Mouse (Mus musculus) cerebellum, postnatal 14 days (tissue): ENCODE results near the gene Siglec1.
"Not testable (repeated sequence)": the region's sequence is repeated elsewhere in the genome, so short reads cannot be mapped to it uniquely, and the experiment has no call there.

ENCODE experiments used
- DNase-seq, 2 experiments: peaks; one replicate each; pipeline ENCODE4 v3.0.0; 2021; ENCODE audit warnings: mixed read lengths in 2 of 2

The Siglec1 gene

GRCm38 (mm10) chr2:131086667-131087390 is at the start of gene Siglec1:
Gene Siglec1 (minus strand): TSS chr2:131086765.
- no peak for DNase-seq

- no peak for DNase-seq
Measured at GRCm38 (mm10) chr2:131135521-131136139, 49.1 kb upstream of the Siglec1 start.

- DNase-seq = no peak
Measured at GRCm38 (mm10) chr2:131134826-131135400, 48.3 kb upstream of the Siglec1 start.

DNA sequence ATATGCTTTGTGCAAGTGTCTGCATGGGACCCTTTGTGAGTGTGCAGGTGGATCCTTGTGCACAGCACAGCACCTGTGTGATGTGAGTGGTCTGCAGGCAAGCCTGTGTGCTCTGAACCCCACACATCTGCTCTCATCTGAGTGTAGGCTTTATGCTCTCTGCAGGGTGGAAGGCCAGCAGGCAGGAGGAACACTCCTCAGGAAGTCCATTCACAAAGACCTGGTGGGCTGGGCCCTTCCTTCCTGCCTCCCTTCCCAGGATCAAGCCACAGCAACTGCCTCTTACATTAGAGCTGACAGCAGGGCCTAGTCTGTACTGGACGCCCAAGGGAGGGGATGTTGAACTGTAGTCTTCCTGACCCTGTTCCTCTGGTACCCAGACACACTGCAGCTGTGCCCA is 47.8 kb upstream of the Siglec1 start:
- DNase-seq = no peak

- DNase-seq = no peak
Measured at GRCm38 (mm10) chr2:131132930-131133547, 46.5 kb upstream of the Siglec1 start, which contains the start of gene Gm11037. Gene Gm11037 (plus strand): TSS chr2:131133497.

DNA sequence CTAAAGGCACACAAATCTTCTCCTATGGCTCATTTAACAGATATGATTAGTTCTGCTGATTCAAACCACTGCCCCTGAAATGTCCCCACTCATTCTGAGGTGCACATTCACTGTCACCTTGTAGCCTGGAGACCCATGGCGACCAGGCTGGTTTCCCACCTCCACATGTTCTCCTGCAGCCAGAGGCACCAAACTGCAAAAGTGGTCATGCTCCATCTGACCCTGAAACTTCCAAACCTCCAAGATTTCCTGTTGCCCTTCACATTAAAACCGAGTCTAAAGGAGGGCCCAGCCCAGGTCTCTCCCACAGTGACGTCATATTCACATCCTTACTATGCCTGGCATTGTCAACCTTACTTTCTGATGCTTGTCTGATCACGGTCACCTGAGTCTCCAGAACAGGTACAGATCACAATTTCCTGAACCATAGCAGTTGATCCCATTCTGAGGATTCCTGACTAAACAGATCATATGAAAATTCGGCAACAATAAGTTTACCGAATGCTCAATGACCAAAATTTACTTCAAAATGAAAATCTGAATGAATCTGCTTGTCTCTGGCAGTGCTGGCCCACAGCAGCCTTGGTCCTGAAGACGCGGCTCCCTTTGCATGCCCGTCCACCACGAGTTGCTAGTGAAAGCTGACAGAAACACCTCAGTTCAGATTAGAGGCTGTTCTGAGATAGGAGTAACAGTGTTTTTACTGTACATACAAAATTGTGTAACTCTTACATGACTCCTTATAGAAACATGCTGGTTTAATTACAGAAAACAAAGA is 45.7 kb upstream of the Siglec1 start:
- DNase-seq = no peak

- DNase-seq = no peak
Measured at GRCm38 (mm10) chr2:131130849-131131248, 44.3 kb upstream of the Siglec1 start.

DNA sequence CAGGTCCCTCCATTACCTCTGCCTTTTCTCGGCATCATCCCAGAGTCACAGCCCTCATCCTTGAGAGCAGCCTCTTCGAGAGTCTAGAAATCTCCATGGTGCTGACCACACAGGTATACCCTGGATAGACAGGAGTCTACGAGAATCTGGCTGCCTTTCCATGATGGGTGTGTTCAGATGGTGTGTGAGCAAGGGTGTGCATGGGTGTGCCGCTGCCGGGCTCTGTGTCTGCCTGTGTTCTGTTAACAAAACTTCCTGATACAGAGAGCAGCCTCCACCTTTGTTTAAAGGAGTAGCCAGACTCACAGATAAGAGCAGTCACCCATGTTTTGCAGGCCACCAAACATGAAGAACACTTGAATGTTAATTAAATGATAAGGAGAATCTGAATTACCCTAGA is 43.3 kb upstream of the Siglec1 start:
- no peak for DNase-seq

DNA sequence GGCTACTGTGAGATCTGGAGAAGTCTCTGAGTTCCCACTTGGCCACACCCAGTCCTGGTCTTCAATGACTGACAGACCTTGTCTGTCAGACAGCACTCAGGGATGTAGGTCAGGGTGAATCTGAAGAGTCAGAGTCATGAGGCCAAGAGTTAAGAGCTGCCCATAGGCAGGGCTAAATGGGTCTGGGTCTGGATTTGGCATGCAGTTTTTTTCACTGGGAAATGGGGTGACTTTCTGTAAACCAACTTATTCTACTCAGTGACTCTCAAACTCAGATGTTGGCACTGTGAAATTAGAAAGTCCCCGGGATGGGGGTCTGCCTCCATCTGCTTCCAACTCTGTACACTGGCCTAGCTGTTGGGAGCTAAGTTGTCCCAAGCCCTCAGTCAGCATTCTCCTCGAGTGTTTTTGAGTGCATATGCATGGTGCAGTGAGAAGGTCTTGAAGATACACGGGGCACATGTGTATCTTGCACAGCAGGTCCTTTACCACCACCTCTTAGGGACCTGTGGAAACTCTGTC is 42.1 kb upstream of the Siglec1 start:
- no peak for DNase-seq

DNA sequence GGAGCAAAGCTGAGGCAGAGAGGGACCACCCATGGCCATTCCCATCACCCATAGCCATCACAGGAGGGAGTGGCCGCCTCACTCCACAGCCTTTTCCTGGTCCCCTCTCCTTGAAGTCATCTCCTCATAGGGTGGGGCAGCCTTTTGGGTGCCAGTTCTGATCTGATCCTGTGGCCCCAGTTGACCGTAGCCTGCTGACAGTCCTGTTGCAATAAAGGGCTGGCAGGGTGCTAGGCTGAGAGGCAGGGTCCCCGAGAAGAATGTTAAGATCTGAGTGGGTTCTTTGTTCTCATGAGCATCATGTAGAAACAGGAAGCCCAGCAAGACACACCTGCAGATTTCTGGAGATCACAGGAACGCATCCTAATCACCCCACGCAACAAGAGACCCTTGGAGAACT is 41.6 kb upstream of the Siglec1 start:
- no peak for DNase-seq

DNA sequence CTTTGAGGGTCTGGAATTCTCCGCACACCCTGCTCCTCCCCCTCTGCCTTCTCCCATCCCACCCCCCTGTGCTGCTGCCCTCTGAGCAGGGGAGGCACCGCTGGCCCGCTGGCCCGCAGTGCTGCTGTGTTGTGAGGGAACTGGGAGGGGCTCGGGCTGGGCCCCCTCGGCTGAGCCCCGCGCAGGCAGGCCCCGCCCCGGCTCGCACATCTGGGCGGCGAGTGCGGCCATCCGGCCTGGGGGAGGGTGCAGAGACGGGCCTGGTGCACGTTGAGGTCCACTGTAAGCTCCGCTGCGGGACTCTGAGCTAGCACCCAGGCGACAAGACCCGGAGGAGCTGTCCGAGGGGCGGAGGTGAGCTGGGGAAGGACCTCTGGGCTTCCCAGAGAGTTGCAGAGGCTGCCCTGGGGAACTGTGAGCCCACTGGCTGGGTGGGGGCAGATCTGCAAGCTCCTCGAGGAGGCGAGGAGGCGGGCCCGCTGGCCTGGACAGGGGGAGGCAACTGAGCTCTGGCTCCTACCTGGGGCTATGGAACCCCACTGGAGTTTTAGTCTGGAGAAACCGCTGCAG is 40.7 kb upstream of the Siglec1 start, which contains the start of gene Hspa12b:
TSS of gene Hspa12b (plus strand) at position 120 of the 570 bp plus-strand sequence.
- no peak for DNase-seq

DNA sequence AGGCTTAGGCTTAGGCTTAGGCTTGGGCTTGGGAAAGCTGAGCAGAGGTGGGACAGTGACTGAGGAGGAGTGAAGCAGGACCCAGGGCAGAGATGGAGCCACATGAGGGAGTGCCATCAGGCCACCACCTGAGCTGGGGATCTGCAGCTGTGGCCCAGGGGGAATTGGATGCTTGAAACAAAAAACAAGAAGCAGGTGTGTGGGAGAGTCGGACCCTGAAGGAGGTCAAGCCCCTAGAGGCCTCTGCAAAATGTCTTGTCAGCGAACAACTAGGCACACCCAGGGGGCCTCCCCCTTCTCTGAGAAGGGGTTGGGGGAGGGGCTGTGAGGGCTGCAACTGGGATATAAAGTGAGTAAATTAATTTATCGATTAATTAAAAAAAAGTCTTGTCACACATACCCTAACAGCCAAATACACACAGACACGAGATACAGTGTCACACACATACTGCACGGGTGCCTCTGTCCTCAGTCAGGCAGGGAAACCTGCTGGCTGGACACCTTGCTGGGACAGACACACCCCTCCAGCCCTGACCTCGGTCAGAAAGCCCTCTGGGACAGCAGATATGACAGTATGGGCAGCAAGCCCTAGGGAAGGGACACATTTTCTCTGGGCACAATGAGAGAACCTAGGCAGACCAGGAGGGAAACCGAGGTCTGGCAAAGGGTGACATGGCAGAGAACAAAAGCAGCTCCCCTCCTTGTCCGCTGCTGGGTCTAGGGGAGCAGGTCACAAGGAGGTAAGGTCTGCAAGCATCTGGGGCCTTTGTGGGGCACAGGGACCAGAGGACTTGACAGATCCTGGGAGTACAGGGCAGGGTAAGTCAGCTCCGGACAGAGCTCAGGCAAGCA is 39.6 kb upstream of the Siglec1 start:
- no peak for DNase-seq

DNA sequence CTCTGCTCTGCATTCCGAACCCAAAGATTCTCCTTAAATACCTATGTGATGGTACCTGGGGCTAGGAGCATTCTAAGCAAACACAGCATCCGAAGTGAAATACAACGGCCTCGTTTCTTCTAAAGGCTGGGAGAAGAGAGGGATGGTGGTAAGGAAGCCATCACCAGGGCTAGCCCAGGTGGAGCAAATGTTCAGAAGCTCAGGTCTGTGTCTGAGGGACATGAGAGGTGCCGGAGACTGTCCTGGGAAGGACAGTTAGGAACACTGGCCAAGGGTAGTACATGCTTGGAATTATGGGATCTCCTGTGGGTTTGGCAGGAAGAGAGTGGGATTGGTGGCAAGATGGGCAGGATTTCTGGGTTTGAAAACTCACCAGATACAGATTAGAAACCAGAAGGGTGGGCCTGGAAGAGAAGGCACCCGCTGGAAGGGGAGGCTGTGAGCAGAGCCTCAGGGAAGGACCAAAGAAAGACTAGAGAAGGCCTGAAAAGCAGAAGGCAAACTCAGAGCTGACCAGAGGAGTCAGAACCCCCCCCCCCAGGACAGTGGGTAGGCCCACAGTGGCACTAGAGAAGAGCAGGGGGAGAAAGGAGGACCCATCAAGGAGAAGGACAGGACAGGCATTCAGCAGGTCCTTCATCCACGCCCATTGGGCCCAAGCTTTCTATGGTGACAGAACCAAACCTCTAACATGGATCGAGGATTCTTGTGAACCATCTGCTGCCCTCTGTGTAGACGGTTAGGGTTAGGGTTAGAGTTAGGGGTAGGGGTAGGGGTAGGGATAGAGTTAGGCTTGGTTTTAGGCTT is 38.8 kb upstream of the Siglec1 start:
- DNase-seq = no peak

- DNase-seq = no peak
Measured at GRCm38 (mm10) chr2:131124166-131124565, 37.6 kb upstream of the Siglec1 start.

GRCm38 (mm10) chr2:131118968-131119574 is 32.5 kb upstream of the Siglec1 start:
- DNase-seq = no peak

GRCm38 (mm10) chr2:131105989-131106388 is 19.4 kb upstream of the Siglec1 start:
- DNase-seq = no peak

DNA sequence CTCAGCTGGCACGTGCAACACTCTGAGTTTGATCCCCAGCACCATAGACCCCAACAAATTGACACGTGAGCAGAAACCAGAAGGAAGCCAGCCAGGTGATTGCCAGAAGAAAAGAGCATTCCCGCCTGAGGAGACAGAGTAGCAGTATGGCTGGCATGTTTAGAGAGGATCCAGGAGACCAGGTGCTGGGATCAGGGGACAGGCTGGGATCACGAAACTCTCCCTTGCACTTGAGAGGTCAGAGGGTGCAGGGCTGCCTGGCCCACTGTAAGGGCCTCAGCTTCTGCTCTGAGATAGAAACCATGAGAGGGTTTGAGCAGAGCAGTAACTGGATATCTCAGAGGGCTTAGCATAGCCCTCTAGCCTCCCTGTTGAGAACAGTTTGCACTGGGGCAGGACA is 18.5 kb upstream of the Siglec1 start:
- not testable (repeated sequence) for DNase-seq

GRCm38 (mm10) chr2:131104021-131104420 is 17.5 kb upstream of the Siglec1 start:
- no peak for DNase-seq

DNA sequence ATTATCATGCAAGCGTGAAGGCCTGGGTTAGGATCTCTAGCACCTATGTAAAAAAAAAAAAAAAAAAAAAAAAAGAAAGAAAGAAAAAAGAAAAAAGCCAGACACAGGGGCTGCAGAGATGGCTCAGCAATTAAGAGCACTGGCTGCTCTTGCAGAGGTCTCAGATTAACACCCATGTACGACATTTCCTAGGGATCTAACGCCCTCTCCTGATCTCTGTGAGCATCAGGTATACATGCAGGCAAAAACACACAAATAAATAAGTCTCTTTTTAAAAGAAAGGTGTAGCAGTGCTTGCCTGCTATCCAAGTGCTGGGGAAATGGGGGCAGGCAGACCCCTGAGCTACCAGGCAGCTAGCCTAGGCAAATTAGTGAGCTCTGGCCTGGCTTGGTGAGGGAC is 15.0 kb upstream of the Siglec1 start:
- DNase-seq = no peak

DNA sequence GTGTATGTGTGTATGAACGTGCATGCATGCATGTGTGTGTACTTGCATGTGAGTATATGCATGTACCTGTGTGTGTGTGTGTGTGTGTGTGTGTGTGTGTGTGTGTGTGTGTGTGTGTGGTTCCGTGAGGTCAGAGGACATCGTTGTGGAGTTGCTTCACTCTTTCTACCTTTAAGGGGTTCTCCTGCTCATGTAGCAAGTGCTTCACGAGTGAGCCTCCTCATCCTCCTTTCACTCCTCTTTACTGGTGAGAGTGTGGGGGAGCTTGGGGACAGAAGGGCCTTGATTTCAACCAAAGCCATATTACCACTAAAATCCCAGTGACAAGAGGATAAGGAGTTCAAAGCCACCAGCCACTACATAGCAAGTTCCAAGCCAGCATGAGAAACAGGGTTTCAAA is 10.5 kb upstream of the Siglec1 start:
- DNase-seq = no peak
